Mouse (Mus musculus) brain, embryonic 14.5 days (tissue): Measurements from ENCODE around the gene Tmem135.

Source experiments
- CTCF ChIP-seq: fragments of 200-500 bp; IDR thresholded peaks from 2 replicates; pipeline ENCODE4 v1.5.1; 2012; ENCODE audit warnings: inconsistent platforms, mild to moderate bottlenecking, moderate library complexity, borderline replicate concordance; ENCODE audit not compliant: insufficient read depth, insufficient read length; ENCODE audit errors: extremely low read depth
- POLR2A ChIP-seq: fragments of 200-500 bp; IDR thresholded peaks from 2 replicates; pipeline ENCODE4 v1.6.1; 2012; ENCODE audit warnings: mild to moderate bottlenecking, inconsistent platforms, borderline replicate concordance; ENCODE audit not compliant: poor library complexity, insufficient read depth, insufficient read length, severe bottlenecking; ENCODE audit errors: extremely low read depth

- TF ChIP-seq POLR2A = no peak
- peak; percentile 86; the same call in 1 of the 2 replicates for TF ChIP-seq CTCF
These were observed 235.4 kb downstream of the Tmem135 start for GRCm38 (mm10) chr7:89168606-89169005.
